Mouse (Mus musculus): ENCODE data around the gene Gm45021.
"Not testable (repeated sequence)": the region's sequence is repeated elsewhere in the genome, so short reads cannot be mapped to it uniquely, and the experiment has no call there.

Gene Gm45021

GRCm38 (mm10) chr6:48613464-48613863, 24.1 kb downstream of the Gm45021 start:
- no peak for DNase-seq (ENCODE audit: low spot score in 2 of 2)

GRCm38 (mm10) chr6:48614756-48615155, 25.3 kb downstream of the Gm45021 start:
- no peak for DNase-seq (ENCODE audit: low spot score in 2 of 2)

- no peak for DNase-seq (ENCODE audit: low spot score in 2 of 2)
Measured at GRCm38 (mm10) chr6:48620031-48620430, 30.6 kb downstream of the Gm45021 start.

- DNase-seq (ENCODE audit: low spot score in 2 of 2): not testable (repeated sequence)
Measured at GRCm38 (mm10) chr6:48622186-48622843, 32.9 kb downstream of the Gm45021 start.

GRCm38 (mm10) chr6:48623460-48623859, 34.0 kb downstream of the Gm45021 start:
- no peak for DNase-seq (ENCODE audit: low spot score in 2 of 2)

- DNase-seq (ENCODE audit: low spot score in 2 of 2): no peak
Measured at GRCm38 (mm10) chr6:48626464-48626863, 37.1 kb downstream of the Gm45021 start, which contains the start of gene AI854703. AI854703 (plus strand) TSS chr6:48626764.

- DNase-seq (ENCODE audit: low spot score in 2 of 2): peak; percentile 79
Measured at GRCm38 (mm10) chr6:48626984-48627383, 37.6 kb downstream of the Gm45021 start.

GRCm38 (mm10) chr6:48627511-48627924, 38.1 kb downstream of the Gm45021 start:
- DNase-seq (ENCODE audit: low spot score in 2 of 2): peak in 1 of 2 experiments; percentile 47

- no peak for DNase-seq (ENCODE audit: low spot score in 2 of 2)
Measured at GRCm38 (mm10) chr6:48628377-48628776, 39.0 kb downstream of the Gm45021 start.

- DNase-seq (ENCODE audit: low spot score in 2 of 2): peak; percentile 73 to 77
Measured at GRCm38 (mm10) chr6:48628808-48629660, 39.6 kb downstream of the Gm45021 start.

GRCm38 (mm10) chr6:48629661-48630034, 40.2 kb downstream of the Gm45021 start:
- peak in 1 of 2 experiments; percentile 45 for DNase-seq (ENCODE audit: low spot score in 2 of 2)

- DNase-seq (ENCODE audit: low spot score in 2 of 2): no peak
Measured at GRCm38 (mm10) chr6:48630831-48631230, 41.4 kb downstream of the Gm45021 start.

GRCm38 (mm10) chr6:48635105-48635504, 45.7 kb downstream of the Gm45021 start:
- no peak for DNase-seq (ENCODE audit: low spot score in 2 of 2)

- DNase-seq (ENCODE audit: low spot score in 2 of 2): no peak
Measured at GRCm38 (mm10) chr6:48636515-48636914, 47.1 kb downstream of the Gm45021 start.

GRCm38 (mm10) chr6:48637811-48638500, 48.5 kb downstream of the Gm45021 start:
- DNase-seq (ENCODE audit: low spot score in 2 of 2): no peak

GRCm38 (mm10) chr6:48638553-48638952, 49.1 kb downstream of the Gm45021 start:
- DNase-seq (ENCODE audit: low spot score in 2 of 2): no peak

GRCm38 (mm10) chr6:48641391-48641790, 52.0 kb downstream of the Gm45021 start:
- DNase-seq (ENCODE audit: low spot score in 2 of 2): no peak

GRCm38 (mm10) chr6:48642764-48643292, 53.4 kb downstream of the Gm45021 start:
- DNase-seq (ENCODE audit: low spot score in 2 of 2): no peak

GRCm38 (mm10) chr6:48645660-48646308, 56.4 kb downstream of the Gm45021 start:
- DNase-seq (ENCODE audit: low spot score in 2 of 2): peak; percentile 71 to 85

GRCm38 (mm10) chr6:48646309-48646690, 56.9 kb downstream of the Gm45021 start:
- no peak for DNase-seq (ENCODE audit: low spot score in 2 of 2)

- peak in 1 of 2 experiments; percentile 52 for DNase-seq (ENCODE audit: low spot score in 2 of 2)
Measured at GRCm38 (mm10) chr6:48646995-48647394, 57.6 kb downstream of the Gm45021 start, which contains the start of gene Gimap8. Gimap8 (plus strand) TSS chr6:48647234.

All from right cerebral cortex, postnatal 10 days (tissue).